Comparison of ENCODE assay signal across 10 mouse cellular contexts in the genomic region with DNA sequence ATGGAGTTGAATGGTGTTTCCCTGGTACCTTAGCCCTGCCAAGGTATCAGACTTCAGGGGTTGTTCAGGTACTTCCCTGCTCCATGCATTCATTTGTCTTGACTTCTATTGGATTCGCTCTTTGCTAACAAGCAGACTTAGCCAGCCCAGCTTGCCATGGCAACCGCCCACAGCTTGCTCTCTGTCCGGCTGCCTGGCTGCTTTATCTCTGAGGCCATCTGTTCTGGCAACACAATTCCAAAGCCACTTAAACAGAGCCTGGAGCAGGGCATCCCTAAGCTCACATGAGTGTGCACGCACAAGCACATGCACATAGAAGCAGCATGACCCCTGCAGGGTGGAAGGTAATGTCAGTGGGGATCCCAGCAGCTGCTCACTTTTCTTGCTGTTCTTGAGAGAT. TPM values are rescaled to one million over a fixed set of nuclear protein-coding genes. Genes with fewer than 3 reads are reported as not detected.
DNase-seq lines count a peak whose midpoint lies in the region; ATAC-seq lines count a peak whose summit lies in the region.
"Had no signal": no experiment of that assay in that cellular context is flagged by ENCODE, and none has a peak within 500 bp of the region (broad histone marks: within the 10 kb centered on the region; RNA-seq: fewer than 3 reads in every experiment).

No protein-coding gene starts in this region.

- peaks cover 25% of the 10 kb centered on the region for H3K4me1 ChIP-seq in forebrain, embryonic 16.5 days (replicated peaks; ENCODE audit: control insufficient read depth, insufficient read depth, low read length)
- no peaks in the 10 kb centered on the region for H3K4me1 ChIP-seq in liver, embryonic 12.5 days
- H3K4me1 ChIP-seq: heart, embryonic 13.5 days had no signal

- no peaks in the 10 kb centered on the region for H3K27me3 ChIP-seq in forebrain, embryonic 16.5 days (replicated peaks; ENCODE audit: control insufficient read depth, insufficient read depth, low read length)
- H3K27me3 ChIP-seq in liver, embryonic 12.5 days (replicated peaks): peaks cover 14% of the 10 kb centered on the region

- peak; percentile 18 for DNase-seq in adrenal gland, adult 8-10 months
- no peak for DNase-seq in adrenal gland, adult 18-20 months (ENCODE audit: low spot score in 2 of 2)
- peak; percentile 48 to 52 for DNase-seq in left cerebral cortex, postnatal 36 days (ENCODE audit: low spot score in 2 of 2)
- peak; percentile 47 for DNase-seq in right cerebral cortex, postnatal 14 days
- DNase-seq in heart, adult 8-10 months (ENCODE audit: low spot score): no peak
- DNase-seq in urinary bladder, postnatal 36 days (ENCODE audit: low spot score in 2 of 2): no peak
- DNase-seq: lung, adult 18-20 months had no signal

- intact Hi-C loops in left cerebral cortex, postnatal 36 days (cut with DNase I): no loop called here

- no peak overlapping the region for H3K4me2 ChIP-seq in forebrain, embryonic 16.5 days (ENCODE audit: low read length)
- H3K4me2 ChIP-seq in liver, embryonic 12.5 days: no peak overlapping the region
- H3K4me2 ChIP-seq: heart, embryonic 13.5 days had no signal

- no peaks in the 10 kb centered on the region for H3K36me3 ChIP-seq in forebrain, embryonic 16.5 days (ENCODE audit: control insufficient read depth, insufficient read depth)
- no peaks in the 10 kb centered on the region for H3K36me3 ChIP-seq in liver, embryonic 12.5 days
- H3K36me3 ChIP-seq: heart, embryonic 13.5 days had no signal

- H3K9ac ChIP-seq in forebrain, embryonic 16.5 days (replicated peaks; ENCODE audit: low read depth, low read length): no peak overlapping the region
- H3K9ac ChIP-seq in liver, embryonic 12.5 days: no peak overlapping the region
- H3K9ac ChIP-seq: heart, embryonic 13.5 days had no signal

- ATAC-seq in forebrain, embryonic 16.5 days: peak; percentile 37
- no peak for ATAC-seq in liver, embryonic 12.5 days

- 11% methylated on average over 4 of the region's 4 CpGs for WGBS in forebrain, embryonic 16.5 days
- WGBS in liver, embryonic 12.5 days (ENCODE audit: insufficient replicate concordance): 26% methylated on average over 4 of the region's 4 CpGs

- no peaks in the 10 kb centered on the region for H3K9me3 ChIP-seq in forebrain, embryonic 16.5 days (ENCODE audit: control insufficient read depth, low read length)
- H3K9me3 ChIP-seq in liver, embryonic 12.5 days (replicated peaks): no peaks in the 10 kb centered on the region
- H3K9me3 ChIP-seq: heart, embryonic 13.5 days had no signal

- peak overlapping the region; percentile 19 for H3K27ac ChIP-seq in forebrain, embryonic 16.5 days (ENCODE audit: low read length)
- H3K27ac ChIP-seq in liver, embryonic 12.5 days: no peak overlapping the region
- H3K27ac ChIP-seq: heart, embryonic 13.5 days had no signal

- no peak overlapping the region for H3K4me3 ChIP-seq in forebrain, embryonic 16.5 days (replicated peaks; ENCODE audit: low read length)
- H3K4me3 ChIP-seq in liver, embryonic 12.5 days: no peak overlapping the region
- H3K4me3 ChIP-seq: heart, embryonic 13.5 days had no signal

RNA-seq across cellular contexts. Expression of a gene that starts 4.1 kb away (rescaled TPM):
- total RNA-seq in adrenal gland, adult 8-10 months (2022): 1 to 10 TPM; 3.0 to 9.3 (median 6.4) TPM
- total RNA-seq in adrenal gland, adult 18-20 months (2021): 1 to 10 TPM; 2.3 to 5.9 TPM
- 24.1 and 24.2 TPM in 2 replicates for polyA plus RNA-seq in forebrain, embryonic 16.5 days (2015; fragmentation: Nextera tagmentation; extraction: Ambion mirVana)
- total RNA-seq in left cerebral cortex, postnatal 36 days (2021): 10 to 100 TPM; 11.7 to 29.5 TPM
- total RNA-seq in heart, adult 8-10 months (2022): not detected
- polyA plus RNA-seq in liver, embryonic 12.5 days (2016; fragmentation: Nextera tagmentation; extraction: Ambion mirVana): 0.07 TPM in 1 of 2 replicates, not detected in the other

RNA-seq across cellular contexts. Expression of a gene that starts 44.2 kb away (rescaled TPM):
- total RNA-seq in adrenal gland, adult 8-10 months (2022): 1 to 10 TPM; 2.3 to 5.9 (median 4.8) TPM
- total RNA-seq in adrenal gland, adult 18-20 months (2021): 1 to 10 TPM in 1 of 2 experiments, under 1 TPM in 1; 0.80 to 2.7 TPM
- 46.8 and 64.1 TPM in 2 replicates for polyA plus RNA-seq in forebrain, embryonic 16.5 days (2015; fragmentation: Nextera tagmentation; extraction: Ambion mirVana)
- 10 to 100 TPM; 54.7 to 55.4 TPM for total RNA-seq in left cerebral cortex, postnatal 36 days (2021)
- total RNA-seq in heart, adult 8-10 months (2022): under 1 TPM in 1 of 4 experiments, not detected in 3; 0.16 TPM
- polyA plus RNA-seq in liver, embryonic 12.5 days (2016; fragmentation: Nextera tagmentation; extraction: Ambion mirVana): 0.89 and 0.94 TPM in 2 replicates

Comparison
In these comparisons a context has a peak if more than half of its experiments do, and no peak if none do; other contexts are left out.
1. DNase-seq: peak in adrenal gland, adult 8-10 months (single experiment), left cerebral cortex, postnatal 36 days (2 of 2) and right cerebral cortex, postnatal 14 days (single experiment); none in adrenal gland, adult 18-20 months (0 of 2), heart, adult 8-10 months (single experiment) and urinary bladder, postnatal 36 days (0 of 2).
2. RNA of a gene that starts 44.2 kb away (total RNA-seq): 54.7 to 55.4 TPM in left cerebral cortex, postnatal 36 days; 2.3 to 5.9 TPM in adrenal gland, adult 8-10 months, 0.80 to 2.7 TPM in adrenal gland, adult 18-20 months and 0.16 TPM in heart, adult 8-10 months; every median in the first group is over 4 times any median in the second.